Mouse (Mus musculus): ENCODE results near the gene Khdrbs1.

Gene Khdrbs1

DNA sequence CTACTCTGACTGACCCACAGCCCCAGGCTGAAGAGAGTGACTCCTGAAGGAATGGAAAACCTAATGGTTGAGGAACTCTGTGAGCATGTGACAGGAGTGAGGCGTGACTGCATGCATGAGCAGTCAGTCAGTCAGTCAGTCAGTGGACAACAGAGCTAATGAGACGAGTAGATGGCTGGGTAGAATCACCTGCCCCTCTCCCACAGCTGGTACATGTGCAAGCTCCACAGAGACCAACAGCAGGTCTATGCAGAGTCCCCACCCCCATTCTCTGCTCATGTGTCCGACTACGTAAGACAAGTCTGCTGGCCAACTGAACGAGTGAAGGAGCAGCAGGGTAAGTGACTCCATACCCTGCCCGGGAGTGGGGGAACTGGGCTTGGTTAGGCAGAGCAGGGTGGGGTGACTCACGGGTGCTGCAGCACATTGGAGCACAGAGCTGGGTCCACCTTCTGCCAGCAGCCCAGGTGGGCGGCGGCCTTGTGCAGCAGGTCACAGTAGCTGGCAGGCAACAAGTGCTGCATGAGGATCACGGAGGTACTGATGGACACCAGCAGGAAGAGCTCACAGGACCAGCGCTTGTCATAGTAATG is 58.1 kb downstream of the Khdrbs1 start:
- Histone ChIP-seq H3K36me3 (ENCODE audit: insufficient read depth, low read length) (peaks cover 80% of the 10 kb centered on the region), H3K4me3 (replicated peaks; ENCODE audit: low read length) (no peak overlapping the region), H3K27me3 (ENCODE audit: insufficient read depth, low read length) (no peaks in the 10 kb centered on the region), H3K9me3 (ENCODE audit: low read length) (no peaks in the 10 kb centered on the region), H3K4me1 (replicated peaks; ENCODE audit: low read depth, low read length) (peaks cover 13% of the 10 kb centered on the region)
- TF ChIP-seq NANOG (IDR thresholded peaks at IDR 0.05; ENCODE audit: borderline replicate concordance, low read length) (no peak), CTCF (conservative IDR thresholded peaks at IDR 0.05; ENCODE audit: low read length) (no peak), POU5F1 (IDR thresholded peaks at IDR 0.05; ENCODE audit: borderline replicate concordance, low read length) (no peak)

DNA sequence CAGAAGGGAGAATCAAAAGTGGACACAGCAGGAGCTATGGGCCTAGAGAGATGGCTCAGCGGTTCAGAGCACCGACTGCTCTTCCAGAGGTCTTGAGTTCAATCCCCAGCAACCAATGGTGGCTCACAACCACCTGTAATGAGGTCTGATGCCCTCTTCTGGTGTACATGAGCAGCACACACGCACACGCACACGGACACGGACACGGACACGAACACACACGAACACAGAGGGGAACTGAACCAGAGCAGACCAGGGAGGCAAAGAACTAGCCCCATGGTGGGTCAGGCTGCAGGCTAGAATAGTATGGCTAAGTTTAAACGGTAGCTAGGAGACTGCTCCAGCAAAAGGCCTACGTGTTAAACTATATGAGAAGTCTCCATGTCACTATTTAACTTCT is 60.3 kb downstream of the Khdrbs1 start:
- Histone ChIP-seq H3K4me3 (replicated peaks; ENCODE audit: low read length) (no peak overlapping the region), H3K9me3 (ENCODE audit: low read length) (no peaks in the 10 kb centered on the region), H3K36me3 (ENCODE audit: insufficient read depth, low read length) (peaks cover 79% of the 10 kb centered on the region), H3K27me3 (ENCODE audit: insufficient read depth, low read length) (no peaks in the 10 kb centered on the region), H3K4me1 (replicated peaks; ENCODE audit: low read depth, low read length) (peaks cover 19% of the 10 kb centered on the region)
- TF ChIP-seq POU5F1 (IDR thresholded peaks at IDR 0.05; ENCODE audit: borderline replicate concordance, low read length), result no peak
- TF ChIP-seq NANOG (IDR thresholded peaks at IDR 0.05; ENCODE audit: borderline replicate concordance, low read length), result no peak
- TF ChIP-seq CTCF (conservative IDR thresholded peaks at IDR 0.05; ENCODE audit: low read length), result no peak

DNA sequence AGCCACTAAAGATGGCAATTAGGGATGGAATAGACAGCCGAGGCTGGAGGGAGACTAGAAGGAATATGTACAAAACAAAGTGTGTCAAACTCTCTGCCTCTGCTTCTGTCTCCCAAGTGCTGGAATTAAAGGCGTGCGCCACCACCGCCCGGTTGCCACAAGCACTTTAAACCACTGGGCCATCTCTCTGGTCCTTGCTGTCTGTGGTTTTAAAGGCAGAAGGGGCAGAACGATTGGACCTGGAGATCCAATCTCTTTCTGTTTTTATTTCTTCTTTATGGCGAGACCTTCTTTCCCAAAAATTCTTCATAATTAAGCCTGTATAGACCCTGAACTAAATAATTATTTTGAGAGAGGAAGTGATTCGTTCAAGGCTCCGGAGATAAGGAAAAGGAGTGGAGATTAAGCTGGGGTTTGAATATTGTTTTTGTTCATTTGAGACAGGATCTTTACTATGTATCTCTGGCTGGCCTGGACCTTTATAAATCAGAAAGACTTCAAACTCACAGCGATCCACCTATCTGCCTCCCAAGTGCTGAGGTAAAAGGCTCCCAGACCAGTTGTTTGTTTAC is 69.1 kb downstream of the Khdrbs1 start:
- Histone ChIP-seq H3K9me3 (ENCODE audit: low read length) (no peaks in the 10 kb centered on the region), H3K4me3 (replicated peaks; ENCODE audit: low read length) (peak overlapping the region; percentile 99), H3K4me1 (replicated peaks; ENCODE audit: low read depth, low read length) (peaks cover 28% of the 10 kb centered on the region), H3K36me3 (ENCODE audit: insufficient read depth, low read length) (peaks cover 10% of the 10 kb centered on the region), H3K27me3 (ENCODE audit: insufficient read depth, low read length) (no peaks in the 10 kb centered on the region)
- TF ChIP-seq CTCF (conservative IDR thresholded peaks at IDR 0.05; ENCODE audit: low read length) (no peak), NANOG (IDR thresholded peaks at IDR 0.05; ENCODE audit: borderline replicate concordance, low read length) (no peak), POU5F1 (IDR thresholded peaks at IDR 0.05; ENCODE audit: borderline replicate concordance, low read length) (no peak)

DNA sequence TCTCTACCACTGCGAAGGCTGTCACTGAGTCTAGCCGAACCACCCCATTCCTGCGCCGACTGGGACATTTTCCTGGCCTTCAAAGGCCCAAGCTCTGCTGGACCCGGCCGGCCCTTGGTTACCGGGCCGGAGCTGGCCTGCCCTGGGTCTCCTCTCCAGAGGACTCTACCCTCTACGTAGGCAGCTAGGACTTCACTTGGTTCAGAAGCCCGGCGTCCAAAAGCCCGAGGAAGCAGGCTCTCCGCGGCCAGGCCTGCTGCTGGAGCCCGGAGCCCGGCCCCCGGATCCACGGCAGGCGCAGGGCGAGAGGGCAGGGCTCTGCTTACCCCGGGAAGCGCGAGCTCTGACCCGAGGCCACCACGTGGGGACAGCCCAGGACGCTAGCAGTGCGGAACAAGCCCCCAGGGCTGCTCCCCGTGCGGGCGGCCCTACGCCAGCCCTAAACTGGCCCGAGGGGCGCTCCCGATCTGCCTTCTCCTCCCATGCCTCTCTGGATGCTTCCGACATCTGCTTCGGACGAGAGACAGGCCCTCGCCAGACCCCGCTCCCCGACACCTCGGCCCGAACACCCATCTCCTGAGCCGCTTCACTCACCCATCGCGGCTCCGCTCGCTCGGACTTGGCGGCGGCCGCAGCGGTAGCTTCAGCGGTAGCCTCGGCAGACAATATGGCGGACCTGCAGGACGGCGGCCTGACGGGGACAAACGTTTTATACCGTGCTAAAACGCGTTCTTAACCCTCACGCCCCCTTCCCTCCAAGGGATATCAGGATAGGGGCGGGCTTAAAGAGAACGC is 69.8 kb downstream of the Khdrbs1 start, which contains the start of gene Kpna6:
Gene Kpna6 (minus strand): TSS at position 685 of the 795 bp plus-strand sequence.
- no peaks in the 10 kb centered on the region for H3K27me3 ChIP-seq (ENCODE audit: insufficient read depth, low read length)
- peaks cover 7% of the 10 kb centered on the region for H3K36me3 ChIP-seq (ENCODE audit: insufficient read depth, low read length)
- H3K4me1 ChIP-seq (replicated peaks; ENCODE audit: low read depth, low read length), result peaks cover 28% of the 10 kb centered on the region
- H3K4me3 ChIP-seq (replicated peaks; ENCODE audit: low read length), result peak within 1 kb of the TSS; percentile 99
- no peaks in the 10 kb centered on the region for H3K9me3 ChIP-seq (ENCODE audit: low read length)
- TF ChIP-seq CTCF (conservative IDR thresholded peaks at IDR 0.05; ENCODE audit: low read length), result no peak
- no peak for TF ChIP-seq NANOG (IDR thresholded peaks at IDR 0.05; ENCODE audit: borderline replicate concordance, low read length)
- no peak for TF ChIP-seq POU5F1 (IDR thresholded peaks at IDR 0.05; ENCODE audit: borderline replicate concordance, low read length)

DNA sequence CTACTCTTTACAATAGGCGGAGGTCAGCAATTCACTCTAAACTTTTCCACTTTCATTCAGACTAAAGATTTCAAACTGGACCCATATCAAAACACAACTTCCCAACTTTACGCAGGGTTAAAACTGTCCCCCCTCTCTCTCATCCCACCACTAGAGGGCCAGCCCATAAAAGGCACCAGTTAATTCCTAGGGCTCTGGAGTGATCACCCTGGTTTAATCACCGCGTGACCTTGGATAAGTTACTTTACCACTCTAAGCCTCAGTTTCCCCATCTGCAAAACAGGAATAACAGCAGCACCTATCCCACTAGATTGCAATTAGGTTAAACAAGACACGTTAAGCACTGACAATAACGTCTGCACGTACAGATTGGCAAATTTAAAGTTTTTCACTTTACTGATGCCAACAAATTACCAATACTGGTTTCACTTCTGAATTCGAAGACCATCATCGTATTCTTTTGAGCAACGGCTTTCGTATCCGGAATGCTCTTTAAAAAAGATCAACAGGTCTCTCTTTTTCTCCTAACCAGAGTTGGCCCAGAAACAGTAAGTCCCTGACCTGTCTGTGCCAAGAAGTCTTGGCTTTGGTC is 70.5 kb downstream of the Khdrbs1 start:
- TF ChIP-seq NANOG (IDR thresholded peaks at IDR 0.05; ENCODE audit: borderline replicate concordance, low read length) (no peak), CTCF (conservative IDR thresholded peaks at IDR 0.05; ENCODE audit: low read length) (peak; percentile 92), POU5F1 (IDR thresholded peaks at IDR 0.05; ENCODE audit: borderline replicate concordance, low read length) (no peak)
- peaks cover 6% of the 10 kb centered on the region for H3K36me3 ChIP-seq (ENCODE audit: insufficient read depth, low read length)
- H3K4me1 ChIP-seq (replicated peaks; ENCODE audit: low read depth, low read length), result peaks cover 28% of the 10 kb centered on the region
- peak overlapping the region; percentile 99 for H3K4me3 ChIP-seq (replicated peaks; ENCODE audit: low read length)
- no peaks in the 10 kb centered on the region for H3K27me3 ChIP-seq (ENCODE audit: insufficient read depth, low read length)
- no peaks in the 10 kb centered on the region for H3K9me3 ChIP-seq (ENCODE audit: low read length)

DNA sequence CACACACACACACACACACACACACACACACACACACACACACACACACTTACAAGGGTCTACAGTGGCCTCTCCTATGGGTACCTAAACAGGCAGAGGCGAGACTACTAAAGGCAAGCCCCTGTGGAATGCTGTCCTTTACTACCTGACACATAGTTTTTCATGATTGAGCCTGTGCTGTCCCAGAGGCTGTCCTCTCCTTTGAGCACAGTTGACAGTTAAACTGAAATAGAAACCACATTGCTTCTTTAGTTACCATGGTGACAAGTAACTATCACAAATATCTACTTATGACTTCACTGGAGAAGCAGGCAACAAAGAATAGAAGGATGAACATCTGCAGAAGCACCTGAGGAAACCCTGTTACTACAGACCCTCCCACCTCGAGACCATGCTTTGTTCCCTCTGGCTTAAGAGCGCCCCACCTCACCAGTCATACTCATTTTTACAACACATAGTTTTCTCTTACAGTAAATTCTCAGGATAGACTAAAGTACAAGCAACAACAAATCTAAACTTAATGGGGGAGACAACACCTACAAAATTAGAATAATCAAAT is 79.8 kb downstream of the Khdrbs1 start:
- Histone ChIP-seq H3K36me3 (ENCODE audit: insufficient read depth, low read length) (peaks cover 54% of the 10 kb centered on the region), H3K4me1 (replicated peaks; ENCODE audit: low read depth, low read length) (peaks cover 3% of the 10 kb centered on the region; the same call in 1 of the 2 replicates), H3K27me3 (ENCODE audit: insufficient read depth, low read length) (no peaks in the 10 kb centered on the region), H3K9me3 (ENCODE audit: low read length) (no peaks in the 10 kb centered on the region), H3K4me3 (replicated peaks; ENCODE audit: low read length) (no peak overlapping the region)
- no peak for TF ChIP-seq POU5F1 (IDR thresholded peaks at IDR 0.05; ENCODE audit: borderline replicate concordance, low read length)
- TF ChIP-seq NANOG (IDR thresholded peaks at IDR 0.05; ENCODE audit: borderline replicate concordance, low read length), result no peak
- TF ChIP-seq CTCF (conservative IDR thresholded peaks at IDR 0.05; ENCODE audit: low read length), result no peak

DNA sequence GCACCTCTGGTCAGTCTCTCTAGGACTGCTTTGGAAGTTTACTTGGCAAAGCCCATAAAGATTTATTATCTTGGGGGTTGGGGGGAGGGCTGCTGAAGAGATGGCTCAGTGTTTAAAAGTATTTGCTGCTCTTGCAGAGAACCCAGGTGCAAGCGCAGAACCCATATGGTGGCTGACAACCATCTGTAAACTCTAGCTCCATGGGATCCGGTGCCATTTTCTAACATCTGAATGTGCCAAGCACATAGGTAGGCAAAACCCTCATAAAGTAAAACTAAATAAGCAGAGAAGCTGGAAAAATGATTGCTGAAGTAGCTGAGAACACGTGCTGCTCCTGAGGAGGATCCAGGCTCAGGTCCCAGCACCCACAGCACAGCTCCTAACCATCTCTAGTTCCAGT is 80.5 kb downstream of the Khdrbs1 start:
- peaks cover 3% of the 10 kb centered on the region; the same call in 1 of the 2 replicates for H3K4me1 ChIP-seq (replicated peaks; ENCODE audit: low read depth, low read length)
- peaks cover 62% of the 10 kb centered on the region for H3K36me3 ChIP-seq (ENCODE audit: insufficient read depth, low read length)
- no peak overlapping the region for H3K4me3 ChIP-seq (replicated peaks; ENCODE audit: low read length)
- TF ChIP-seq NANOG (IDR thresholded peaks at IDR 0.05; ENCODE audit: borderline replicate concordance, low read length) (no peak), POU5F1 (IDR thresholded peaks at IDR 0.05; ENCODE audit: borderline replicate concordance, low read length) (no peak), CTCF (conservative IDR thresholded peaks at IDR 0.05; ENCODE audit: low read length) (no peak)
- no peaks in the 10 kb centered on the region for H3K27me3 ChIP-seq (ENCODE audit: insufficient read depth, low read length)
- no peaks in the 10 kb centered on the region for H3K9me3 ChIP-seq (ENCODE audit: low read length)

DNA sequence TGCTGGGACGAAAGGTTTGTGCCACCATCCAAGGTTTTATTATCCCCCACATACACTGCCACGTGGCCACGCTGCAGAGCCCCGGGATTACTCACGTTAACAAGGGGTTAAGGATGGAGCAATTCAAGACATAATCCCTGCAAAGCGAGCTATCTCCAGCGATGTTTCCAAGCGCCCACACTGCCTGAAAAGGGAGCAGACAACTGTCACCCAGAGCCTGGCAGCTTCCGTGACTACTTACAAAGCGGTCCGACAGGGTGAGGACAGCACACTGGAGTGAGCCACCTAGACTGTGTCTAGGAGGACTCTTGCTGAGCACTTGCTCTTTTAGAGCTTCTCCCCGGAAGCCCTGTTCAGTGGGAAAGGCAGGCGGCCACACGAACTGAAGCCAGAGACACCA is 87.3 kb downstream of the Khdrbs1 start:
- peaks cover 93% of the 10 kb centered on the region for H3K36me3 ChIP-seq (ENCODE audit: insufficient read depth, low read length)
- H3K27me3 ChIP-seq (ENCODE audit: insufficient read depth, low read length), result no peaks in the 10 kb centered on the region
- TF ChIP-seq NANOG (IDR thresholded peaks at IDR 0.05; ENCODE audit: borderline replicate concordance, low read length) (no peak), CTCF (conservative IDR thresholded peaks at IDR 0.05; ENCODE audit: low read length) (no peak), POU5F1 (IDR thresholded peaks at IDR 0.05; ENCODE audit: borderline replicate concordance, low read length) (no peak)
- no peak overlapping the region for H3K4me3 ChIP-seq (replicated peaks; ENCODE audit: low read length)
- no peaks in the 10 kb centered on the region for H3K4me1 ChIP-seq (replicated peaks; ENCODE audit: low read depth, low read length)
- H3K9me3 ChIP-seq (ENCODE audit: low read length), result no peaks in the 10 kb centered on the region
